Mouse (Mus musculus) adrenal gland (tissue): ENCODE data around the gene Gm5105.

Source experiments
- intact Hi-C: fragments of 180-260 bp; cut with DNase I; formaldehyde crosslinking; loops from one replicate; pipeline ENCODE4 v1.15.1; 2025

The Gm5105 gene

GRCm38 (mm10) chr3:138069756-138070511, 2.7 kb upstream of the Gm5105 start:
- intact Hi-C loops = no loop called here

- intact Hi-C loops = no loop called here
These were observed 915 bp upstream of the Gm5105 start for GRCm38 (mm10) chr3:138068103-138068502.

- intact Hi-C loops = no loop called here
These were observed 786 bp downstream of the Gm5105 start for GRCm38 (mm10) chr3:138066348-138066856.

GRCm38 (mm10) chr3:138065930-138066329, 1.3 kb downstream of the Gm5105 start:
- intact Hi-C loops = no loop called here

- intact Hi-C loops = no loop called here
These were observed 2.2 kb downstream of the Gm5105 start, which contains the start of gene 1110002E22Rik for GRCm38 (mm10) chr3:138064732-138065645. 1110002E22Rik (plus strand) TSS chr3:138065052.

GRCm38 (mm10) chr3:138063731-138064329, 3.4 kb downstream of the Gm5105 start:
- intact Hi-C loops = no loop called here

GRCm38 (mm10) chr3:138062673-138063072, 4.5 kb downstream of the Gm5105 start:
- intact Hi-C loops = no loop called here

- intact Hi-C loops = no loop called here
These were observed 5.8 kb downstream of the Gm5105 start for GRCm38 (mm10) chr3:138061205-138061911.

GRCm38 (mm10) chr3:138060429-138060828, 6.8 kb downstream of the Gm5105 start:
- intact Hi-C loops = no loop called here

- intact Hi-C loops = no loop called here
These were observed 9.0 kb downstream of the Gm5105 start for GRCm38 (mm10) chr3:138058226-138058625.

GRCm38 (mm10) chr3:138056976-138057375, 10.2 kb downstream of the Gm5105 start:
- intact Hi-C loops = no loop called here

GRCm38 (mm10) chr3:138053969-138054368, 13.2 kb downstream of the Gm5105 start:
- intact Hi-C loops = no loop called here

GRCm38 (mm10) chr3:138051431-138051830, 15.8 kb downstream of the Gm5105 start:
- intact Hi-C loops = no loop called here

- intact Hi-C loops = no loop called here
These were observed 16.4 kb downstream of the Gm5105 start for GRCm38 (mm10) chr3:138050772-138051171.

GRCm38 (mm10) chr3:138049555-138049954, 17.6 kb downstream of the Gm5105 start:
- intact Hi-C loops = no loop called here

GRCm38 (mm10) chr3:138043316-138043715, 23.9 kb downstream of the Gm5105 start:
- intact Hi-C loops = no loop called here

- intact Hi-C loops = no loop called here
These were observed 25.4 kb downstream of the Gm5105 start for GRCm38 (mm10) chr3:138041591-138042301.

- intact Hi-C loops = no loop called here
These were observed 26.2 kb downstream of the Gm5105 start for GRCm38 (mm10) chr3:138040938-138041337.

GRCm38 (mm10) chr3:138033986-138034385, 33.2 kb downstream of the Gm5105 start:
- intact Hi-C loops = no loop called here

GRCm38 (mm10) chr3:138030563-138030962, 36.6 kb downstream of the Gm5105 start:
- intact Hi-C loops = no loop called here
